Mouse (Mus musculus) forebrain, embryonic 12.5 days (tissue): ENCODE measurements at regions not wholly inside any gene's neighbourhood (a gene's known extent, or its start where the extent isn't known, plus 50 kb on each side); places are given as distances from the start of the nearest gene placed in this dataset.

Source experiments
- ATAC-seq: fragments of 200-750 bp; cut with Nextera tagmentation; 2 replicates; pipeline ENCODE4 v1.8.0; 2017; ENCODE audit warnings: moderate TSS enrichment; ENCODE audit not compliant: low FRiP score
- H3K27ac ChIP-seq: fragments of 300-500 bp; sonication (generic); 2 replicates; pipeline ENCODE4 v1.5.1; 2016; ENCODE audit warnings: mild to moderate bottlenecking
- H3K27me3 ChIP-seq: fragments of 300-500 bp; sonication (generic); 2 replicates; pipeline ENCODE4 v1.6.1; 2016; ENCODE audit warnings: mild to moderate bottlenecking
- H3K36me3 ChIP-seq: fragments of 300-500 bp; sonication (generic); replicated peaks from 2 replicates; pipeline ENCODE4 v1.6.1; 2016; ENCODE audit warnings: mild to moderate bottlenecking
- H3K4me1 ChIP-seq: fragments of 300-500 bp; sonication (generic); 2 replicates; pipeline ENCODE4 v1.6.1; 2016
- H3K4me2 ChIP-seq: fragments of 300-500 bp; sonication (generic); 2 replicates; pipeline ENCODE4 v1.6.1; 2016; ENCODE audit warnings: mild to moderate bottlenecking, moderate library complexity
- H3K4me3 ChIP-seq: fragments of 300-500 bp; sonication (generic); replicated peaks from 2 replicates; pipeline ENCODE4 v1.5.1; 2016; ENCODE audit warnings: mild to moderate bottlenecking
- H3K9ac ChIP-seq: fragments of 300-500 bp; sonication (generic); 2 replicates; pipeline ENCODE4 v1.6.1; 2016; ENCODE audit warnings: mild to moderate bottlenecking
- H3K9me3 ChIP-seq: fragments of 300-500 bp; sonication (generic); 2 replicates; pipeline ENCODE4 v1.6.1; 2016
- WGBS: fragments of 180-500 bp; shearing (Covaris S2); methylation state at CpG from one replicate; pipeline ENCODE4 v1.1.7; 2016; 5-methylcytosine and 5-hydroxymethylcytosine counted together

DNA sequence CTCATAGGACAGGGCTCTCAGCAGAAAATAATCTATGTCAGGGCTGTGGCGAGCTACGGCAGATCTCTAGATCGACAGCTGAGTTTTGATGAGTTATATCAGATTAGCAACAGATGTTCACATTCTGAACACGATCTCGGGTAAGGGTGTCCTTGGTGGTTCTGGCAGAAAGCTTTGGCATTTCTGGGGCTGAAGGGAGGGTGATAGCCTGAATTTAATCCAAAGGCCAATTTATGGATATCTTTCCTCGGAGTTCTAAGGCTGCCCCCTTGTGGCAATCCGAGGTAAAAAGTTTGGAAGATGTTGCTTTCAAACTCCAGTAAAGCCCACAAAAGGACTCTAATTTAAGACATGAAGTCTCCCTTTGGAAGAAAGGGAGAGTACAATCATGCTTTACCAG lies 101.3 kb upstream of the Luzp2 start:
- 47% methylated on average over 7 of the region's 7 CpGs for WGBS
- no peaks in the 10 kb centered on the region for H3K27me3 ChIP-seq
- H3K36me3 ChIP-seq: no peaks in the 10 kb centered on the region
- no peak overlapping the region for H3K9ac ChIP-seq
- no peaks in the 10 kb centered on the region for H3K4me1 ChIP-seq
- H3K4me3 ChIP-seq: no peak overlapping the region
- no peaks in the 10 kb centered on the region for H3K9me3 ChIP-seq
- H3K4me2 ChIP-seq: no peak overlapping the region
- H3K27ac ChIP-seq: no peak overlapping the region
- ATAC-seq: peak; percentile 53; the same call in 1 of the 2 replicates

DNA sequence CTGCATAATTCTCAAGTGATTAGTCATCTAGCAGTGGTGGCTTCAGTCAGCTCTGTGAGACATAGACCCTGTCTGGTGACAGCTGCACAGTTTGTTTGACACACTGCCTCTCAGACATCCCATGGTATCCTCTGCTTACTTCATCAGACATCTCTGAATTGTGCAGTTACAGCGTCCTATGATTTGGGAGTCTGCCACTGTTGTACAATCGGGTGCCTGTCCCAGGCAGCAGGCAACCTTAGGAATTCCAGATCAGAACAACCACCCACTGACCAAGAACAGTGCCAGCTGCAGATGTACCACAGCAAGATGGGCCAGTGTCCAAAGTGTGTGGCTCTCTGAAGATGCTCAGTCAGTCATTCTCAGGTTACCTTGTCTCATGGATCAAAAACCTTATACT lies 100.4 kb upstream of the Luzp2 start:
- no peak for ATAC-seq
- Histone ChIP-seq H3K27me3 (no peaks in the 10 kb centered on the region), H3K4me2 (no peak overlapping the region), H3K27ac (no peak overlapping the region), H3K9ac (no peak overlapping the region), H3K9me3 (no peaks in the 10 kb centered on the region), H3K4me3 (no peak overlapping the region), H3K36me3 (no peaks in the 10 kb centered on the region), H3K4me1 (no peaks in the 10 kb centered on the region)
- WGBS: 90% methylated on average over 2 of the region's 2 CpGs

- 93% methylated on average over 1 of the region's 1 CpGs for WGBS
- no peaks in the 10 kb centered on the region; the same call in 1 of the 2 replicates for H3K4me1 ChIP-seq
- ATAC-seq: no peak
Observed at GRCm38 (mm10) chr7:54767341-54767740, 68.0 kb upstream of the Luzp2 start.

GRCm38 (mm10) chr7:54768683-54769082 lies 66.6 kb upstream of the Luzp2 start:
- Histone ChIP-seq H3K9me3 (no peaks in the 10 kb centered on the region), H3K36me3 (no peaks in the 10 kb centered on the region), H3K4me2 (no peak overlapping the region), H3K27ac (no peak overlapping the region), H3K4me3 (no peak overlapping the region), H3K9ac (no peak overlapping the region), H3K27me3 (no peaks in the 10 kb centered on the region), H3K4me1 (no peaks in the 10 kb centered on the region; the same call in 1 of the 2 replicates)
- WGBS: 11% methylated on average over 3 of the region's 3 CpGs
- ATAC-seq: peak; percentile 44; the same call in 1 of the 2 replicates

More at GRCm38 (mm10) chr7:54767341-54767740, 68.0 kb upstream of the Luzp2 start:
- Histone ChIP-seq H3K4me3 (no peak overlapping the region), H3K36me3 (no peaks in the 10 kb centered on the region), H3K27me3 (no peaks in the 10 kb centered on the region), H3K4me2 (no peak overlapping the region), H3K27ac (no peak overlapping the region), H3K9me3 (no peaks in the 10 kb centered on the region), H3K9ac (no peak overlapping the region)

GRCm38 (mm10) chr7:54781939-54782520 lies 53.3 kb upstream of the Luzp2 start:
- H3K27ac ChIP-seq: no peak overlapping the region
- H3K36me3 ChIP-seq: no peaks in the 10 kb centered on the region
- no peak overlapping the region for H3K4me2 ChIP-seq
- H3K4me1 ChIP-seq: peaks cover 5% of the 10 kb centered on the region; the same call in 1 of the 2 replicates
- H3K9ac ChIP-seq: no peak overlapping the region
- no peaks in the 10 kb centered on the region for H3K9me3 ChIP-seq
- peak; percentile 91 for ATAC-seq
- H3K4me3 ChIP-seq: no peak overlapping the region
- WGBS: 23% methylated on average over 3 of the region's 3 CpGs
- peaks cover 15% of the 10 kb centered on the region for H3K27me3 ChIP-seq

DNA sequence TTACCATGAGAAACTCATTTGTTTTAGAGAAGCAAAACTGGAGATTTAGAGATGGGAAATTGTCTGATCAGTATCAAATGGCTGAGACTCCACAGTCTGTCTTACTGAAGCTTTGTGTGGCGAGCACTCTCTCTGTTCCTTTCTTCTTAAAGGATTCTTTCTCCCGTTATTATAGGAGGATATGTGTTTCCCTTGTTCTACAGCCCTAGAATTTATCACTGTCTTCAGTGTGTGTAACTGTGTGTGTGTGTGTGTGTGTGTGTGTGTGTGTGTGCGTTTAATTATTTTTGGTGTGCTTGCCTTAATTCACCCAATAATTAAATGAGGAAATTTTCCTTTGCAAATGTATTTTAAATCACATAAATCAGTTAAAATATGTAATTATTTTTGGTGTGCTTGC lies 52.7 kb upstream of the Luzp2 start:
- Histone ChIP-seq H3K4me3 (no peak overlapping the region), H3K4me1 (peaks cover 5% of the 10 kb centered on the region; the same call in 1 of the 2 replicates), H3K27ac (no peak overlapping the region), H3K27me3 (peaks cover 15% of the 10 kb centered on the region), H3K36me3 (no peaks in the 10 kb centered on the region), H3K9ac (no peak overlapping the region), H3K9me3 (no peaks in the 10 kb centered on the region), H3K4me2 (no peak overlapping the region)
- 0 out of 2 replicates have a peak, but pooled peaks have one; percentile 28 for ATAC-seq
- WGBS: 47% methylated on average over 3 of the region's 3 CpGs

GRCm38 (mm10) chr7:54783550-54784529 lies 51.5 kb upstream of the Luzp2 start:
- Histone ChIP-seq H3K36me3 (no peaks in the 10 kb centered on the region), H3K4me2 (no peak overlapping the region), H3K27me3 (peaks cover 15% of the 10 kb centered on the region), H3K27ac (no peak overlapping the region), H3K9me3 (no peaks in the 10 kb centered on the region), H3K4me1 (peaks cover 5% of the 10 kb centered on the region; the same call in 1 of the 2 replicates), H3K9ac (no peak overlapping the region), H3K4me3 (no peak overlapping the region)
- ATAC-seq: 0 out of 2 replicates have a peak, but pooled peaks have one; percentile 2
- 85% methylated on average over 10 of the region's 10 CpGs for WGBS
